Mouse (Mus musculus) stomach, embryonic 16.5 days (tissue): ENCODE measurements at regions not wholly inside any gene's neighbourhood (a gene's known extent, or its start where the extent isn't known, plus 50 kb on each side); places are given as distances from the start of the nearest gene placed in this dataset.
"Not testable (repeated sequence)": the region's sequence is repeated elsewhere in the genome, so short reads cannot be mapped to it uniquely, and the experiment has no call there.

Source experiments
- ATAC-seq: fragments of 200-750 bp; cut with Nextera tagmentation; 2 replicates; pipeline ENCODE4 v1.8.0; 2017; ENCODE audit warnings: moderate number of reproducible peaks, moderate TSS enrichment; ENCODE audit not compliant: insufficient read depth, low FRiP score
- H3K27ac ChIP-seq: fragments of 300-500 bp; sonication (generic); 2 replicates; pipeline ENCODE4 v1.5.1; 2014; ENCODE audit warnings: low read length
- H3K27me3 ChIP-seq: fragments of 300-500 bp; sonication (generic); 2 replicates; pipeline ENCODE4 v1.6.1; 2014; ENCODE audit warnings: low read length, control low read depth, mixed read lengths; ENCODE audit not compliant: control insufficient read depth, insufficient read depth
- H3K36me3 ChIP-seq: fragments of 300-500 bp; sonication (generic); 2 replicates; pipeline ENCODE4 v1.6.1; 2014; ENCODE audit warnings: low read length; ENCODE audit not compliant: control insufficient read depth, insufficient read depth
- H3K4me1 ChIP-seq: fragments of 300-500 bp; sonication (generic); 2 replicates; pipeline ENCODE4 v1.6.1; 2014; ENCODE audit warnings: low read length, control low read depth, mixed read lengths; ENCODE audit not compliant: control insufficient read depth, insufficient read depth
- H3K4me2 ChIP-seq: fragments of 300-500 bp; sonication (generic); 2 replicates; pipeline ENCODE4 v1.6.1; 2014; ENCODE audit warnings: low read depth, low read length, mixed read lengths
- H3K4me3 ChIP-seq: fragments of 300-500 bp; sonication (generic); replicated peaks from 2 replicates; pipeline ENCODE4 v1.5.1; 2014; ENCODE audit warnings: mild to moderate bottlenecking, low read length
- H3K9ac ChIP-seq: fragments of 300-500 bp; sonication (generic); 2 replicates; pipeline ENCODE4 v1.6.1; 2014; ENCODE audit warnings: low read length
- H3K9me3 ChIP-seq: fragments of 300-500 bp; sonication (generic); replicated peaks from 2 replicates; pipeline ENCODE4 v1.6.1; 2016; ENCODE audit warnings: low read length, control low read depth; ENCODE audit not compliant: control insufficient read depth
- WGBS: fragments of 180-500 bp; shearing (Covaris S2); extraction: QIAGEN DNeasy Blood & Tissue Kit; methylation state at CpG from one replicate; pipeline ENCODE4 v1.1.7; 2014; 5-methylcytosine and 5-hydroxymethylcytosine counted together

DNA sequence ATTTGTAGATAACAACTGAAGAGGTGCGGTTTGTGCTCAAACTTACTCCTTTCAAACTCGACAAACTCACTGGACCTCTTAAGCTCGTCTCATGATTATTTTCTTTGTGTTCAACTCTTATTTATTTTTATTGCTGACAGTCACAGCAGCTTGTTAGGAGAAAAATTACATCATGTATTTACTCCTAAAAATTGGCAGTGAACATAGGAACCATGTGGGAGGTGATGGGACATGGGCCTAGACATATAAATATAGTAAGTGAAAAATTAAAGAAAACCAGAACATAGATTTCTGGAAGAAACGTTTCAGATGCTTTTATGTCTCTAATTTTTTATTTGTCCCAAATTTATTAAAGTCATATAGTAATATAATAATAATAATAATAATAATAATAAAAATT, 108.2 kb upstream of the Mpdz start:
- Histone ChIP-seq H3K4me1 (no peaks in the 10 kb centered on the region), H3K9ac (no peak overlapping the region), H3K4me2 (no peak overlapping the region), H3K27me3 (no peaks in the 10 kb centered on the region), H3K36me3 (no peaks in the 10 kb centered on the region), H3K9me3 (no peaks in the 10 kb centered on the region), H3K27ac (no peak overlapping the region), H3K4me3 (no peak overlapping the region)
- ATAC-seq = no peak
- 71% methylated on average over 4 of the region's 4 CpGs for WGBS

DNA sequence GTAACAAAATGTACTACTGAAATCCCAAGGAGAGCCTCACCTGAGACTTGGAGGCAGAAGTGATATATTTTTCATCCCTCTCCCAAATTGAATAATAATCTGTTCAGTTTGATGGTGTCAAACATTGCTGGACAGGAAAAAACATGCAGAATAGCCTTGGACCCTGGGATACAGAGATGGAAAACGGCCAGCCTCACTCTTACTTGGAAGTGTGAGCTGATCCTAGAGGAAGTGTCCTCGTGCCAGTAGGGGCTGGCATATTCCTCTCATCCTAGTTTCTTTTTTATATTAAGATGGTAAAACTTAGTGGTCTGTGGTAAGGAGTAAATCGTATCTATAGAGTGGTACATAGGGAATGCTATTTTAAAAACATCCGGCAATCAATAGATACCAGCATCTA, 107.6 kb upstream of the Mpdz start:
- no peak overlapping the region for H3K27ac ChIP-seq
- no peak overlapping the region for H3K9ac ChIP-seq
- H3K36me3 ChIP-seq = no peaks in the 10 kb centered on the region
- H3K4me1 ChIP-seq = no peaks in the 10 kb centered on the region
- no peak overlapping the region for H3K4me2 ChIP-seq
- 89% methylated on average over 4 of the region's 4 CpGs for WGBS
- H3K4me3 ChIP-seq = no peak overlapping the region
- ATAC-seq = no peak
- H3K9me3 ChIP-seq = no peaks in the 10 kb centered on the region
- no peaks in the 10 kb centered on the region for H3K27me3 ChIP-seq

DNA sequence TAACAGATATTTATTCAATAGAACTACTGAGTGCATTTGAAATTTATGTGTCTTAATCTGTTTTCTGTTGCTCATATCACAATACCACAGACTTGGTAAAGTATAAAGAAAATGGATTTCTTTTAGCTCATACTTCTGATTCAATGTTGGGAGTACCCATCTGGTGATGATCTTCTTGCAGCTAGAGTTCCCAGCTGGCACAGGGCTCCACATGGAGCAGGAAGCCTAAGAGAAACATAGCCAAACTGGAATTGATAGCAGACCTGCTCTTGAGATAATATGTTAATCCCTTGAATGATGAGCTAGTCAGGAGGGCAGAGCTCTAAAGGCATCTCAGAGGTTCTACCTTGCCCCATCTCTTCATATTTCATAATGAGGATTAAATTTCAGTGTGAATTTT, 97.9 kb upstream of the Mpdz start:
- Histone ChIP-seq H3K4me1 (no peaks in the 10 kb centered on the region), H3K9me3 (no peaks in the 10 kb centered on the region), H3K36me3 (no peaks in the 10 kb centered on the region), H3K27ac (no peak overlapping the region), H3K27me3 (no peaks in the 10 kb centered on the region), H3K4me2 (no peak overlapping the region), H3K9ac (no peak overlapping the region), H3K4me3 (no peak overlapping the region)
- ATAC-seq = no peak

- H3K27ac ChIP-seq = no peak overlapping the region
- no peaks in the 10 kb centered on the region for H3K9me3 ChIP-seq
- H3K36me3 ChIP-seq = no peaks in the 10 kb centered on the region
- 58% methylated on average over 3 of the region's 3 CpGs for WGBS
- no peak for ATAC-seq
- H3K4me1 ChIP-seq = no peaks in the 10 kb centered on the region
- no peak overlapping the region for H3K9ac ChIP-seq
- H3K4me3 ChIP-seq = no peak overlapping the region
- H3K27me3 ChIP-seq = no peaks in the 10 kb centered on the region
- H3K4me2 ChIP-seq = no peak overlapping the region
These were observed 96.9 kb upstream of the Mpdz start for GRCm38 (mm10) chr4:81539551-81539950.

GRCm38 (mm10) chr4:81536795-81537194, 94.2 kb upstream of the Mpdz start:
- Histone ChIP-seq H3K4me3 (no peak overlapping the region), H3K4me1 (no peaks in the 10 kb centered on the region)
- ATAC-seq = no peak

DNA sequence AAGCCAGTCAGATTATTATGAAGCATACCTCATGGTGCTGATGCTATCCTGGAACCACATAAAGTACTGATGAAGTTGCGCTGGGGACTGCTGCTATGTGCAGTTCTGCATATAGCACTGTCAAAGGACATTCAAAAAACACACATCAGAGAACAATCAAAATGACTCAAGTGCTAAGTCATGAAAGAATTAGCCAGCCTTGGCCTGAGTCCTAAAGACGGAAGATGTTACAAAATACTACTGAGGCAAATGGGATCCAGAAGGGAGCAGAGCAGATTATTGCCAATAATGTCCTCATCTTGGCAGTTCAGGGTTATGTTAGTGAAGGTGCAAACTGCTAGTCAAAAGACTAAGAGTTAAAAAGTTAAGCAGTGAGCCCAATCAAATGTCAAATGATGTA, 87.9 kb upstream of the Mpdz start:
- no peak for ATAC-seq
- no peaks in the 10 kb centered on the region for H3K36me3 ChIP-seq
- H3K4me3 ChIP-seq = no peak overlapping the region
- H3K4me2 ChIP-seq = no peak overlapping the region
- no peak overlapping the region for H3K27ac ChIP-seq
- H3K4me1 ChIP-seq = no peaks in the 10 kb centered on the region
- H3K9me3 ChIP-seq = no peaks in the 10 kb centered on the region
- H3K9ac ChIP-seq = no peak overlapping the region
- 85% methylated on average over 2 of the region's 2 CpGs for WGBS
- H3K27me3 ChIP-seq = no peaks in the 10 kb centered on the region

More at GRCm38 (mm10) chr4:81536795-81537194, 94.2 kb upstream of the Mpdz start:
- Histone ChIP-seq H3K9ac (no peak overlapping the region), H3K27me3 (no peaks in the 10 kb centered on the region), H3K4me2 (no peak overlapping the region), H3K36me3 (no peaks in the 10 kb centered on the region), H3K27ac (no peak overlapping the region), H3K9me3 (no peaks in the 10 kb centered on the region)

GRCm38 (mm10) chr4:81519151-81519550, 76.5 kb upstream of the Mpdz start:
- H3K36me3 ChIP-seq, ATAC-seq, H3K4me3 ChIP-seq, H3K27ac ChIP-seq, H3K4me1 ChIP-seq, H3K9me3 ChIP-seq, H3K9ac ChIP-seq, H3K4me2 ChIP-seq, H3K27me3 ChIP-seq: not testable (repeated sequence)
- WGBS = 53% methylated on average over 2 of the region's 2 CpGs

GRCm38 (mm10) chr4:81514547-81514946, 71.9 kb upstream of the Mpdz start:
- Histone ChIP-seq H3K4me3 (no peak overlapping the region), H3K9ac (no peak overlapping the region), H3K4me2 (no peak overlapping the region), H3K36me3 (no peaks in the 10 kb centered on the region), H3K27ac (no peak overlapping the region), H3K4me1 (no peaks in the 10 kb centered on the region), H3K9me3 (no peaks in the 10 kb centered on the region), H3K27me3 (no peaks in the 10 kb centered on the region)
- 67% methylated on average over 4 of the region's 4 CpGs for WGBS
- no peak for ATAC-seq

GRCm38 (mm10) chr4:81512396-81512795, 69.8 kb upstream of the Mpdz start:
- H3K4me3 ChIP-seq = no peak overlapping the region
- H3K9ac ChIP-seq = no peak overlapping the region
- 68% methylated on average over 3 of the region's 3 CpGs for WGBS
- H3K27me3 ChIP-seq = no peaks in the 10 kb centered on the region
- no peak for ATAC-seq
- H3K4me2 ChIP-seq = no peak overlapping the region
- H3K4me1 ChIP-seq = no peaks in the 10 kb centered on the region
- H3K9me3 ChIP-seq = no peaks in the 10 kb centered on the region
- H3K36me3 ChIP-seq = no peaks in the 10 kb centered on the region
- H3K27ac ChIP-seq = no peak overlapping the region

DNA sequence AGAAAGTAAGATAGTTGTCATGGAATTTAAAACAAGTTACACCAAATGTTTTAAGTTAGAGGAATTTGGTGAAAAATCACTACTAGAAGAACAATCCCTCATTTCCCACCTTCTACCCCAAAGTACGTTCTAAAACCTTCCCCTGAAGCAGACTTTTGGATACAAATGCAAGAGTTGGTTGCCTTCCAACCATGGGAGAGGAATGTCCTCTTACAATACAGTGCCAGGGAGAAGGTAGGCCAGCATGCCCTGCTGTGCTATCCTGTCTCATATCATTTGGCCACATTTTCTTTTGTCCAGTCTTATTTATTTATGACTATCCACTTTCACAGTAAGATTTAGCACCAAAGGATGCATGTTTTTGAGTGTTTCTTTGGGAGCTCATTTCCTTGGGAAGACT, 66.2 kb upstream of the Mpdz start:
- Histone ChIP-seq H3K27ac (no peak overlapping the region), H3K36me3 (no peaks in the 10 kb centered on the region), H3K4me3 (no peak overlapping the region), H3K27me3 (no peaks in the 10 kb centered on the region), H3K4me1 (no peaks in the 10 kb centered on the region), H3K9me3 (no peaks in the 10 kb centered on the region), H3K9ac (no peak overlapping the region), H3K4me2 (no peak overlapping the region)
- WGBS = 89% methylated on average over 1 of the region's 1 CpGs
- ATAC-seq = no peak
